Mouse (Mus musculus): ENCODE data around the gene Adamts7. TPM values are rescaled to one million over a fixed set of nuclear protein-coding genes. Genes with fewer than 3 reads are reported as not detected.

The Adamts7 gene
- polyA plus RNA-seq, 1 experiment from 2014 or later, result 9.9 TPM

GRCm38 (mm10) chr9:90126260-90127010 is 36.4 kb upstream of the Adamts7 start:
- H3K9me3 ChIP-seq, result no peaks in the 10 kb centered on the region
- no peak overlapping the region for H3K9ac ChIP-seq
- peak overlapping the region; percentile 41 for H3K4me2 ChIP-seq
- 1% methylated on average over 30 of the region's 30 CpGs for WGBS
- peak overlapping the region; percentile 15 for H3K4me3 ChIP-seq
- H3K4me1 ChIP-seq, result peaks cover 6% of the 10 kb centered on the region; the same call in 1 of the 2 replicates
- no peak overlapping the region for H3K27ac ChIP-seq
- no peaks in the 10 kb centered on the region for H3K27me3 ChIP-seq (replicated peaks)
- no peaks in the 10 kb centered on the region for H3K36me3 ChIP-seq (replicated peaks)
- ATAC-seq (replicated peaks), result peak; percentile 70

GRCm38 (mm10) chr9:90127146-90127545 is 35.7 kb upstream of the Adamts7 start:
- Histone ChIP-seq H3K27me3 (replicated peaks) (no peaks in the 10 kb centered on the region), H3K27ac (no peak overlapping the region), H3K4me1 (peaks cover 6% of the 10 kb centered on the region; the same call in 1 of the 2 replicates), H3K9me3 (no peaks in the 10 kb centered on the region), H3K4me3 (no peak overlapping the region), H3K4me2 (no peak overlapping the region), H3K36me3 (replicated peaks) (no peaks in the 10 kb centered on the region), H3K9ac (no peak overlapping the region)
- 62% methylated on average over 6 of the region's 6 CpGs for WGBS
- ATAC-seq (replicated peaks), result no peak

- Histone ChIP-seq H3K9me3 (no peaks in the 10 kb centered on the region), H3K27ac (no peak overlapping the region), H3K27me3 (replicated peaks) (no peaks in the 10 kb centered on the region), H3K36me3 (replicated peaks) (no peaks in the 10 kb centered on the region), H3K9ac (no peak overlapping the region), H3K4me2 (no peak overlapping the region), H3K4me1 (peaks cover 6% of the 10 kb centered on the region; the same call in 1 of the 2 replicates), H3K4me3 (no peak overlapping the region)
- no peak for ATAC-seq (replicated peaks)
- 86% methylated on average over 6 of the region's 6 CpGs for WGBS
These were observed 34.1 kb upstream of the Adamts7 start for GRCm38 (mm10) chr9:90128636-90129201.

- Histone ChIP-seq H3K36me3 (replicated peaks) (no peaks in the 10 kb centered on the region), H3K9ac (no peak overlapping the region), H3K9me3 (no peaks in the 10 kb centered on the region), H3K27me3 (replicated peaks) (no peaks in the 10 kb centered on the region), H3K4me1 (no peaks in the 10 kb centered on the region), H3K4me2 (no peak overlapping the region), H3K4me3 (no peak overlapping the region), H3K27ac (no peak overlapping the region)
- WGBS, result 69% methylated on average over 7 of the region's 7 CpGs
- no peak for ATAC-seq (replicated peaks)
These were observed 29.1 kb upstream of the Adamts7 start for GRCm38 (mm10) chr9:90133562-90134355.

GRCm38 (mm10) chr9:90135466-90135865 is 27.4 kb upstream of the Adamts7 start:
- no peak for ATAC-seq (replicated peaks)
- no peak overlapping the region for H3K27ac ChIP-seq
- H3K9me3 ChIP-seq, result no peaks in the 10 kb centered on the region
- 81% methylated on average over 8 of the region's 8 CpGs for WGBS
- H3K9ac ChIP-seq, result no peak overlapping the region
- no peaks in the 10 kb centered on the region for H3K27me3 ChIP-seq (replicated peaks)
- no peak overlapping the region for H3K4me2 ChIP-seq
- H3K4me1 ChIP-seq, result no peaks in the 10 kb centered on the region
- H3K36me3 ChIP-seq (replicated peaks), result no peaks in the 10 kb centered on the region
- no peak overlapping the region for H3K4me3 ChIP-seq

GRCm38 (mm10) chr9:90135963-90136677 is 26.7 kb upstream of the Adamts7 start:
- no peaks in the 10 kb centered on the region for H3K4me1 ChIP-seq
- ATAC-seq (replicated peaks), result 0 out of 2 replicates have a peak, but pooled peaks have one; percentile 45
- H3K9me3 ChIP-seq, result no peaks in the 10 kb centered on the region
- H3K9ac ChIP-seq, result no peak overlapping the region
- no peak overlapping the region for H3K4me3 ChIP-seq
- H3K27me3 ChIP-seq (replicated peaks), result no peaks in the 10 kb centered on the region
- H3K36me3 ChIP-seq (replicated peaks), result no peaks in the 10 kb centered on the region
- H3K4me2 ChIP-seq, result no peak overlapping the region
- H3K27ac ChIP-seq, result no peak overlapping the region
- 77% methylated on average over 9 of the region's 9 CpGs for WGBS

GRCm38 (mm10) chr9:90136678-90136965 is 26.2 kb upstream of the Adamts7 start:
- H3K36me3 ChIP-seq (replicated peaks), result no peaks in the 10 kb centered on the region
- no peaks in the 10 kb centered on the region for H3K9me3 ChIP-seq
- no peak overlapping the region for H3K27ac ChIP-seq
- ATAC-seq (replicated peaks), result no peak
- no peaks in the 10 kb centered on the region for H3K27me3 ChIP-seq (replicated peaks)
- H3K4me3 ChIP-seq, result no peak overlapping the region
- H3K4me1 ChIP-seq, result no peaks in the 10 kb centered on the region
- no peak overlapping the region for H3K4me2 ChIP-seq
- WGBS, result 100% methylated on average over 1 of the region's 1 CpGs
- no peak overlapping the region for H3K9ac ChIP-seq

- H3K4me2 ChIP-seq, result no peak overlapping the region
- no peak overlapping the region for H3K4me3 ChIP-seq
- ATAC-seq (replicated peaks), result no peak
- H3K36me3 ChIP-seq (replicated peaks), result no peaks in the 10 kb centered on the region
- H3K9ac ChIP-seq, result no peak overlapping the region
- H3K27me3 ChIP-seq (replicated peaks), result no peaks in the 10 kb centered on the region
- H3K9me3 ChIP-seq, result no peaks in the 10 kb centered on the region
- 50% methylated on average over 2 of the region's 2 CpGs for WGBS
- no peak overlapping the region for H3K27ac ChIP-seq
- H3K4me1 ChIP-seq, result no peaks in the 10 kb centered on the region
These were observed 17.1 kb upstream of the Adamts7 start for GRCm38 (mm10) chr9:90145788-90146187.

- ATAC-seq (replicated peaks), result no peak
- H3K27me3 ChIP-seq (replicated peaks), result no peaks in the 10 kb centered on the region
- H3K27ac ChIP-seq, result no peak overlapping the region
- no peaks in the 10 kb centered on the region for H3K36me3 ChIP-seq (replicated peaks)
- no peak overlapping the region for H3K4me2 ChIP-seq
- WGBS, result 75% methylated on average over 5 of the region's 5 CpGs
- H3K4me3 ChIP-seq, result no peak overlapping the region
- H3K9me3 ChIP-seq, result no peaks in the 10 kb centered on the region
- no peaks in the 10 kb centered on the region for H3K4me1 ChIP-seq
- H3K9ac ChIP-seq, result no peak overlapping the region
These were observed 16.0 kb upstream of the Adamts7 start for GRCm38 (mm10) chr9:90146869-90147268.

- peak overlapping the region; percentile 73 for H3K27ac ChIP-seq
- H3K4me2 ChIP-seq, result peak overlapping the region; percentile 88
- 8% methylated on average over 27 of the region's 29 CpGs for WGBS
- no peaks in the 10 kb centered on the region for H3K9me3 ChIP-seq
- H3K27me3 ChIP-seq (replicated peaks), result no peaks in the 10 kb centered on the region
- no peaks in the 10 kb centered on the region for H3K36me3 ChIP-seq (replicated peaks)
- peak overlapping the region; percentile 95 for H3K4me3 ChIP-seq
- H3K4me1 ChIP-seq, result peaks cover 15% of the 10 kb centered on the region
- ATAC-seq (replicated peaks), result peak; percentile 70
- H3K9ac ChIP-seq, result peak overlapping the region; percentile 93
These were observed 485 bp upstream of the Adamts7 start for GRCm38 (mm10) chr9:90162243-90162925.

- Histone ChIP-seq H3K36me3 (replicated peaks) (no peaks in the 10 kb centered on the region), H3K9ac (peak overlapping the region; percentile 93), H3K4me3 (peak overlapping the region; percentile 95), H3K4me1 (peaks cover 15% of the 10 kb centered on the region), H3K27me3 (replicated peaks) (no peaks in the 10 kb centered on the region), H3K9me3 (no peaks in the 10 kb centered on the region), H3K27ac (peak overlapping the region; percentile 73), H3K4me2 (peak overlapping the region; percentile 88)
- ATAC-seq (replicated peaks), result peak; percentile 74
- WGBS, result under 1% methylated on average over 18 of the region's 18 CpGs
These were observed 853 bp downstream of the Adamts7 start for GRCm38 (mm10) chr9:90163749-90164095.

All from midbrain, embryonic 15.5 days (tissue).